Mouse (Mus musculus): ENCODE measurements around the gene Ctnnbl1.
A peak's percentile ranks its signal among the peaks of the same experiment; 100 is the strongest.

Ctnnbl1 gene

GRCm38 (mm10) chr2:157877394-157877793 is 140.2 kb downstream of the Ctnnbl1 start:
- no peak for DNase-seq (ENCODE audit: low read depth)

DNA sequence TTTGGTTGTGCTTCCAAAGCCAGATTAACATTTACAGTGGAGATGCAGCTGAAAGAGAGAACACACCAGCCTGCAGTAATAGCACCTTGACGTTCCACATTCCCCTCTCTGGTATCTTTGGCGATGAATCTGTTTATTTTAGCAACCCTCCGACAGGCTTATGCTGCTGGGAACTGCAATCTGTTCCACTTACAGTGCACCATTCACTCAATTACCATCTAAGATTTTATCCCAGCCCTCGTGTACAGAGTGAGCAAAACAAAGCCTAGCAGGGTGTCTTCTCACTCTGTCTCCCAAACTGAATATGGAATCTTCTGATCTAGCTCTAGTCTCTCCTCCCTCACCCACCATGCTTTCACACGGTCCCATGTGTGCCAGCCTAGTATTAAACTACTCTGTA is 140.8 kb downstream of the Ctnnbl1 start:
- DNase-seq (ENCODE audit: low read depth), result no peak

DNA sequence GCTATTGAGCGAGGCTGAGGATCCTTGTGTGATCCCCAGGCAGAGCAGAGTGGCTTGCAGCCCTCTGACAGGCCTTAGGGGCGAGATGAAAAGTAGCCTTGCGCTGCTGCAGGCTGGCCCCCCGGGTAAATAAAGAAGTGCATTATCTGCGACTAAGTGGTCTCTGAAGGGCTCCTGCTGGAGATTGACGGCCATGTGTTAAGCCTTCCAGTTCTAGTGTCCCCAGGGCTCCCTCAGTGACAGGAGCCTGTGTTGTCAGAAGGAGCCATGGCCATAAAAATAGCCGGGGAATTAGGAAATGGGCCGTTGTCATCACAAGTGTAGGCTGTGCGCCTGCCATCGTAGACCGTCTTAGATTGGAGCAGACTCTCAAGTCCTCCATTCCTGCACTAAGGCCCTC is 144.7 kb downstream of the Ctnnbl1 start:
- DNase-seq (ENCODE audit: low read depth), result no peak

DNA sequence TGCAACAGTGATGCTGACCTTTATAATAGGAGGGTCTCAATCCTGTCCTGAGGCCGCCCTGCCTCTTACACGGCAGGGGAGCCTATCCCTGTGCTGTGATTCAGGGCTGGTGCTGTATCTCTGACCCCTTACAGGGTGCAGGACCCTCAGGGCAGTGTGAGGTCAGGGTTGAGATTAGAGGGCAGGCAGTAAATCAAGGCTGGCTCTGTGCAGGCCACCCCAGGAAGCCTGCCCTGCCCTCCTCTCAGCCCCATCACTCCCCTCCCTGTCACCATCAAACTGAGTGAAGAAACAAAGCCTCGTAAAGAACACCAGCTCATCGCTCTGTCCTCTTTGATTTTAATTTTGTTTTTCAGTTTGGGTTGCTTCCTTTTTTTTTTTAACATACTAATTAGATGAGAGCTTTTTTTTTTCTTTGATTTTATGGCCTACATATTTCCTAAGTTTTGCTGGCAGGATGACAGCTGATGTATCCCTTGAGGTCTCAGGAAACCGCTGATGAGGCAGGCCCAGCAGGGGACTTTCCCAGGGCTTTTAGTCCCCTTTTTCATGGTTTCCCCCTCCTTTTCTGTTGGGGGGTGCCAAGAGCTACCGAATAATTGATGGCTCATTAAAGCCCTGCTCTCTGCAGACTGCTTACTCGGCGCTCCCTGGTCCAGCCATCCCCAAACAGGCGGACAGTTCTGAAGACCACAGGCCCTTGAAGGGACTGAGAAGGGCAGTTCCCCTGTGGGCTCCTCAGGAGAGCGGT is 150.2 kb downstream of the Ctnnbl1 start:
- DNase-seq (ENCODE audit: low read depth), result peak; percentile 21

GRCm38 (mm10) chr2:157891166-157891565 is 154.0 kb downstream of the Ctnnbl1 start:
- no peak for DNase-seq (ENCODE audit: low read depth)

GRCm38 (mm10) chr2:157897131-157897530 is 159.9 kb downstream of the Ctnnbl1 start:
- DNase-seq (ENCODE audit: low read depth), result peak; percentile 9

- DNase-seq (ENCODE audit: low read depth), result peak; percentile 94
Observed at GRCm38 (mm10) chr2:157913204-157913636, 176.0 kb downstream of the Ctnnbl1 start.

GRCm38 (mm10) chr2:157913705-157914104 is 176.5 kb downstream of the Ctnnbl1 start:
- DNase-seq (ENCODE audit: low read depth), result no peak

GRCm38 (mm10) chr2:157914105-157914764 is 177.0 kb downstream of the Ctnnbl1 start, which contains the start of gene Vstm2l:
Vstm2l (plus strand) TSS chr2:157914653.
- no peak for DNase-seq (ENCODE audit: low read depth)

GRCm38 (mm10) chr2:157914889-157915517 is 177.8 kb downstream of the Ctnnbl1 start:
- DNase-seq (ENCODE audit: low read depth), result no peak

GRCm38 (mm10) chr2:157918529-157918928 is 181.3 kb downstream of the Ctnnbl1 start:
- DNase-seq (ENCODE audit: low read depth), result no peak

GRCm38 (mm10) chr2:157921551-157921950 is 184.3 kb downstream of the Ctnnbl1 start:
- DNase-seq (ENCODE audit: low read depth), result peak; percentile 16

DNA sequence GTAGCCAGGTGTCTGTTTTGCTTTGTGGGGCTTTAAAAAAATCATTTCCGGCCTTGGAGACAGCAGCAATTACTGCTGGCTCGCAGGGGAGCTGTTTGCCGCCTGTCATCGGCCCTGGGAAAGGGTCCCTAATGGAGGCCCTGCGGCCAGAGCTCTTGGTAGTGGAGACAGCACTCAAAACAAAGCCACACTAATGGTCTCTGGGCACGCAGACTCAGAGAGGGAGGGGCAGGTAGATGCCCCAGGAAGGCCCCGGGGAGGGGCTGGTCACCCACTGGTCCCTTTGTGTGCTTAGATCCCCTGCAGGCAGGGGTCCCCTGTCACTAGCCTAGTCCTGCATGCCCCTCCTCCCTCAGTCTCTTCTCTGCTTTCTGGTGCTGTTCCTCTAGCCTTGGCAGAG is 186.2 kb downstream of the Ctnnbl1 start:
- no peak for DNase-seq (ENCODE audit: low read depth)

DNA sequence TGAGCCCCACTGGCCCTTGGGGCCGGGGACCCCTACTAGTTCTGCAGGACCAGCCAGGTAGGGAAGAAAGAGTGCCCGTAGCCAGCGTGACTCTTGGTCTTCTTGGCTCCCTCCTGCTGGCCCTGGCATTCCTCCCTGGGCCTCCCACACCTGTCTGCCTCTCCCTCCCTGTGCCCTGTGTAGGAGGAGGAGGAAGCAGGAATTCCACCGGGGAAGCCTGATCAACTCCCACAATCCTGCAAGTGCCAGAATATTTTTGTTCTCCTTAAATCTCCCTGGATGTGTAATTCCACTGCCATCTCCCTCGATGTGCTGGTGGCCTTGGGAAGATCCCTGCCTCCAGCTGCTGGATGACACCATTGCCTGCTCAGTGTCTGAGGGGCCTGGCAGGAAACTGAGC is 187.3 kb downstream of the Ctnnbl1 start:
- no peak for DNase-seq (ENCODE audit: low read depth)

DNA sequence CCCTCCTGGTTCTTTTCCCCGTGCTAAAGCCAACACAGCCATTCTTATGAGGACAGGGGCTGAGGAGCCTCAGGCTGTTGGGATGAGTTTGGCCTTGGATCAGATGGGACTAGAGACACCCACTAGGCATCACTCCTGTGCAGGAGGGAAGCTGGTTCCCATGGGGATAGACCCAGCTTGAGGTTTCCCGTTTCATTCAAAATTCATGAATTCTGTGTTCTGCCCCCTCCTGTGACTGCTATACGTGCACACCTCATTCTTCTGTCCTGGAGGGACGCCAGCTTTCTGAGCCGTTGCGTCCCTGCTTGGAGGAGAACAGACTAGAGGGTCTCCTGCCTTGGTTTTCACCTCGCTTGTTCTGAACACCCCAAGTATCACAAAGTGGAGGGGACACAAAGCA is 189.3 kb downstream of the Ctnnbl1 start:
- no peak for DNase-seq (ENCODE audit: low read depth)

- DNase-seq (ENCODE audit: low read depth), result no peak
Observed at GRCm38 (mm10) chr2:157926927-157927326, 189.7 kb downstream of the Ctnnbl1 start.

GRCm38 (mm10) chr2:157927397-157927796 is 190.2 kb downstream of the Ctnnbl1 start:
- DNase-seq (ENCODE audit: low read depth), result no peak

- DNase-seq (ENCODE audit: low read depth), result no peak
Observed at GRCm38 (mm10) chr2:157927815-157928214, 190.6 kb downstream of the Ctnnbl1 start.

DNA sequence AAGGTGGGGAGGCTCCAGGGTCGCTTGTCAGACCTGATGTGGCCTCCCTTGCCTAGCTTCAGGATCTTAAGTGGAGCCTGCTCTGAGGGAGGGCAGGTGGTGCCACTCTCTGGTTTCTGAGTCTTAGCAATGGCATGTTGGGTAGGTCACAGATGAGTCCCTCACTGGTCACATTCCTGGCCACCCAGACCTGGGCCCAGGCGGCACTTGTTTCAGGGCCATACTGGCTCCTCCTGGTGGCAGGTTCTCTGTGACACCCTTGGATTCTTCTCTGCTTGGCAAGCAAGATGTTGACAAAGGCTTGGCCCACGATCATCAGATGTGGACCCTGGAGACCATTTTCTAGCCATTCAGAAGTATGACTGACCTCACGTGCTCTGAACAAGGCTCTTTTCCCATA is 195.5 kb downstream of the Ctnnbl1 start:
- no peak for DNase-seq (ENCODE audit: low read depth)

- no peak for DNase-seq (ENCODE audit: low read depth)
Observed at GRCm38 (mm10) chr2:157935444-157936171, 198.4 kb downstream of the Ctnnbl1 start.

GRCm38 (mm10) chr2:157936676-157937075 is 199.5 kb downstream of the Ctnnbl1 start:
- no peak for DNase-seq (ENCODE audit: low read depth)

DNA sequence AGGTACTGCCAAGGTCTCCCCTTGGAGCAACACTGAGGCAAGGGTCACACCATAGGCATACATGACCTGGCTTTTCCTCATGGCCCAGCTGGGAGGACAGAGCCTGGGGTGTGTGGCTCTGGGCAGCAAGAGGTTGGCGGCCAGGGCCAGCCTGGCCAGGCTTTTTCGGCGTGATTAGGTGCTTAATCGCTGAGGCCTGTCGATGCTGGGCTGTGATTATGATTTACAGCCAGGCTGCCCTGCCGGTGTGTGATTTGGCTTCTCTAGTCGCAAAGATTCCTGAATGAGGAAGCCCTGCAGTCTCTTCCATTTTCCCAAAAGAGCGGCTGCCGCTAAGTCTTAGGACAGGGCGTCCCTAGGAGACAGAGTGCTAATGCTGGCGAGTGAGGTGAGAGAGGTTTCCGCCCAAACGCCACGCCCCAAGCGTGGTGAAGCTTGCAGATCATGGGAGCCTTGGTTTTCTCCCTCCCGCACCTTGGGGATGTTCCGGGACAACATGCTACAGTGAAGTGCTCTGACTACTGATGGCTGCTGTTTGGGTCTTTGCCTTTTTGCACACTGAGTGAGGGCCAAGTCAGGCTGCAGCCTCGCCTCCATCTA is 203.5 kb downstream of the Ctnnbl1 start:
- DNase-seq (ENCODE audit: low read depth), result no peak
